Mouse (Mus musculus): ENCODE data around the gene Samd1.

The Samd1 gene

DNA sequence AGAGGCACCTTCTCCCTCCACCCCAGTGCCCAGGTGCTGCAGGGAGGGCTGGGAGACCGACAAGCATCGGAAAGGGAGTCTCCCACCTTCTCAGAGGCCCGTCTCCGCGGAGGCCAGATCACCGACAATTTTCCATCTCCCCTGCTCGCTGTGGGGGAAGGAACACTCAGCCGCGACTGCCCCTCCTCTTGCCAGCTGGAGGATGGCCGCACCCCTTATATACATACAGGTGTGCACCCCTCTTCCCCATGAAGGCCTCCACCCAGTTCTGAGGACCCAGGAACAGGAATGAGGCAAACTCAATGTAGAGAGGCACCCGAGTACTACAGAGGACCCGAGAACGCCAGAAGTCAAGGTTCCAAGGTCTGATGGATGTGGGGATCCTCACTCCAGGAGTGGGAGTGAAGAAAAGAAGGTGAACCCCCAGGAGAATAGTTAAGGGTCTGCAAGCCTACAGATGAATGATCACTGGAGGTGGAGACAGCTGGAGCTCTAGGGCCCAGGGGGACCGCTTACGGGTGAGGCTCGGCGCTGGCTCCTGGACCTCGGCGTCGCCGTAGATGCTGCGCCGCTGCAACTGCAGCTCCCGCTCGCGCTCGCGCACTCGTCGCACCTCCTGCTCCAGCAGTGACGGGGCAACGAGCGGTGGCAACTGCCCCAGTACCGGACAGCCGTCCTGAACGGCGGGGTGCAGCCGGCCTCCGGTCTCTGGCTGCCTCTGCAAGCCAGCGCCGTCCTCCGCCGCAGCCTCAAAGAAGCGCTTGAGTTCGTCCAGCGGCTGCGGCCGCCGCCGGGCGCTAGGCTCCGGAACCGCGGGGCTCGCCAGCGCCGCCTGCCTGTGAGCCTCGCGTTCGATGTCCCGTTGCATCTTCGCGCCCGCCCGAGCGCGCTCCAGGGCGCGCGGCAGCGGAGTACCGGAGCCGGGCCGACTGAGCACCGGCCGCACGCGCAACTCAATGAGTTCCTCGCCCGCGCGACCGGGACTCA lies 13.4 kb downstream of the Samd1 start:
- DNase-seq (ENCODE audit: extremely low read depth, insufficient read length, low spot score) = no peak

DNA sequence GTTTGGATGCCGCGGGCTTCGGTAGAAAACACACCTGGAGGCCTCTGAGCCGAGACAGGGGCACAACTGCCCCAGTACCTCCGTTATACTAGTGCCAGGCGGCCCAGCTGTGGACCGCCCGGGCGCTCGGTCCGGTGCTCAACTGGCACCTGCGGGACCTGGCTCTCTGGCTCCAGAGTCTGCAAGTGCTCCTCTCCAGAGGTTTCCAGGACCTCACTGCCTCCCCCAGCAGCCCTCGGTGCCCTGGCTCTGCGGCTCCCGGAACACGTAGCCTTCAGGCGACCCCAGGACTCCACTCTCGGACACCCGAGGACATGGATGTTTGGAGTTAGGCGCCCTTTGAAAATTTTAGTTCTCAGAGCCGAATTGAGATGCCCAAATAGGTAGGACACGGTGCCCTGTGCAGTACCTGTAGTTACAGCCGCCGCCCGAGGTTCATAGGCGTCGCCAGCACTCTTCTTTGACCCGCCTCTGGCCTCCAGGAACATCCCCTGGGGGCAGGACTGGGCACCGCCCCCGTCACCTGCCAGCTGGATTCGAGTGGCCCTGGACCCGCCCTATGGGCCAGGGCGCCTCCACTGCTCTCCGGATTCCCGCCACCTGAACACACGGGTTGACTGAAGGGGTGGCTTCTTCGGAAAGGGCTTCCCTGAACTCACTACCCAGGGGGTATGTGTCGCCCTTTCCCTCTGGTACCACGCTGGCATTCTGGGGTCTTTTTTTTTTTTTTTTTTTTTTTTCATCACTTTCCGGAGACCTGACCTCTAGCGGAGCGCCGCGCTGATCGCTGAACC lies 14.4 kb downstream of the Samd1 start, which contains the start of gene 2210011C24Rik:
2210011C24Rik (minus strand) TSS at position 467 of the 794 bp plus-strand sequence.
- DNase-seq (ENCODE audit: extremely low read depth, insufficient read length, low spot score) = no peak

DNA sequence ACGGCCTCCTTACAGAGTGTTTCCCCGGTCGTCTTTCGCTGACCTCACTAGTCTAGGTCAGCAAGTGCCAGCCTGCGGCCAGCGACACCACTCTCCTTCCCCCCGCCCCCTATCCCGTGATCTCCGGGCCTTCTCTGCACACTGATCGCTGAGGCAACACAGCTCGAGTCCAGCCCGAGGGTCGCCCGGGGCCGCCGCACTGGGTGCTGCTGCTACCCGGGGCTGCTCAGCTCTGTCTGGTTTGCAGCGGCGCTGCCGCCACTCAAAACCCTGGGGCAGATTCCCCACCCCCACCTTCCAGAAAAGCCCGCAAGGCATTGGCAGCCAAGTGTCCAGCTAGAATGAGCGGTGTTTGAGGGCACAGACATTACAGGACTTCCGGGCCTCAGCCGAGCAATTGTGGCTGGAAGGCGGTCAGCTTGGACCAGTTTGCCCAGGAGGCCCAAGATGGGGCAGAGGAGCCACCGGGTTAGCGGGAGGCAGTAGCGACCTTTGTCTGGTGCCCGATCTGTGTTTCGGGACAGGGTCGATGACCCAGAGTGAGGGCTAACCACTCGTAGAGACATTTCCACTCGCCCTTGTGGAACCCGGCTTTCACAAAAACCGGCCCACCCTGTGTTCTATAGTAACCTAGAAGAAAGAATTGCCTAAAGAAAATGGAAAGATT lies 15.2 kb downstream of the Samd1 start:
- DNase-seq (ENCODE audit: extremely low read depth, insufficient read length, low spot score) = no peak

DNA sequence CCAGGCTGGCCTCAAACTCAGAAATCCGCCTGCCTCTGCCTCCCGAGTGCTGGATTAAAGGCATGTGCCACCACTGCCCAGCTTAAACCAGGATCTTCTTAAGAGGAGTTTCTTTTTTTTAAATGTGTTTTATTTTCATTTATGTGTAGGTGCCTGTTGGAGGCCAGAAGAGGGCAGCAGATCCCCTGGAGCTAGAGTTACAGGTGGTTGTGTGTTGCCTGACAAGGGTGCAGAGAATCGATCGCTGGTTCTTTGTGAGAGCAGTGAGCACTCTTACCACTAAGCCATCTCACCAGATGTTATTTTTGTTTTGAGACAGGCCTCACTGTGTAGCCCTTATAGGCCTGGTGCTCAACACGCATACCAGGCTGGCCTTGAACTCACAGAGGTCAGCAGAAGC lies 18.4 kb downstream of the Samd1 start:
- no peak for DNase-seq (ENCODE audit: extremely low read depth, insufficient read length, low spot score)

DNA sequence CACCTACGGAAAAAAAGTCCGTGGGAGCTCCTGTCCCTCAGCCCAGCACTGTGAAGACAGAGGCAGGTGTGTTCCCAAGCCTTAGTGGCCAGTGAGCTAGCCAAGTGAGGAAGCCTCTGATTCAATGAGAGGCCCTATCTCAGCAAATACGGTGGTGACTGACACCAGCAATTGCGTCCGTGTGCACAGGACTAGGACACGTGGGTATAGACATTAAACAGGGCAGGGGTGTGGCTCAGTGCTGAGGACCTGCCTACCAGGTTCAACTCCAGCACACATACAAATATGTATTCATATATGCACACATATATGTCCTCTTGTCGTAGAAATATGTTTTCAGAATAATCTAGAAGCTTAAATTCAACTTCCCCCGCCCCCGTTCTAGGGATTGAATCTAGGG lies 22.3 kb downstream of the Samd1 start:
- DNase-seq (ENCODE audit: extremely low read depth, insufficient read length, low spot score) = no peak

DNA sequence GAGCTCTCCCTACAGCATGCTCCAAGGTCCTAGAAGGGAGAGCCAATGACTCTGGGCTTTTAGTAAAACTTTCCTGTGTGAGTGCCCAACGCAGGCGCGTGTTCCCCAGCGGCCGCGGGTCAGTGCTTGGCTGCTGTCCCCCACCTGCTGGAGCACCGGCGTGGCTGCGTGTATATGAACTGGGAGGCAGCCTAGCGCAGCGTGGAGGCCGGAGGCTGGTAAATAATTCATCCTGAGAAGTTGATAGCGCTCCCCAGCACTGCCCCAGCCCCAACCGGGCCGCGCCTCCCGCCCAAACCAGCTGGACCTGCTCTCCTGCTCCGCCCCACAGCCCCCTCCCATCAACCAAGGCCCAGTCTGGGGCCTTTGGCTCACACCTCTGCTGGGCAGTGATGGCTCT lies 23.6 kb downstream of the Samd1 start, which contains the start of gene Palm3:
Palm3 (plus strand) TSS at position 376 of the 400 bp plus-strand sequence.
- DNase-seq (ENCODE audit: extremely low read depth, insufficient read length, low spot score) = no peak

DNA sequence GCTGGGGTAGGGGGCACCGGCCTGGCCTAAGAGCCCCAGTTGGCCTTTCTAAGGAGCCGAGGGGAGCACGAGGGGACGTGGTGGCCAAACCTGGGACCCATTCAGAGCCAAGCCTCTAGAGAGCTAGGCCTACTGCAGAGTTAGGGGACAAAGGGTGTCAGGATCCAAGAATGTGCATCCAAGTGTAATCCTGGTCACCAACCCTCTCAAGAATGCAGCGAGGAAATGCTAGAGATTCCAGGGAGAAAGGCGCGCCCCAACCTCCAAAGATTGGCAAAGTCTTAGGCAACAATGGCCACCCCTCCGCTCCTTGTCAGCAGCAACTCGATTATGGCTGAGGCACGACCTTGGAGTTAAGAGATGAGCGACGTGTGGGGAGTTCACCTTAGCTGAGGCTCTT lies 24.1 kb downstream of the Samd1 start:
- peak; percentile 48 for DNase-seq (ENCODE audit: extremely low read depth, insufficient read length, low spot score)

DNA sequence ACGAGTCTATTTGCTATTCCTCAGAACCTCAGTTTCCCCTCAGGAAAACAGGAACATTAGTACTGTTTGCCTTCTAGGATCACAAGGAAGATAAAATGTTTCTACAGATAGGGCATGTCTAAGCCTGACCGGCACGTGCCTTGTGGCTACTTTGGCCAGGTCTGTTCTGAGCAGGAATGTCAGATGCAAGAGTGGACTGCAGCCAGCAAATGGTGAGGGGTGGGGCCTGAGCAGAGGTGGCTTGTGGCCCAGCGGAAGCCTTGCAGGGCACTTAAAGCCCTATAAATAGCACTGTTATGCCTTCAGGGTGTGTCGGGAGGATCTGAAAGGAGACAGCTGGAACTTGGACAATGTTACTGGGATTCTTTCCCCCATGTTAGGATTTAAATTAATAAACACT lies 25.6 kb downstream of the Samd1 start:
- peak; percentile 84 for DNase-seq (ENCODE audit: extremely low read depth, insufficient read length, low spot score)

DNA sequence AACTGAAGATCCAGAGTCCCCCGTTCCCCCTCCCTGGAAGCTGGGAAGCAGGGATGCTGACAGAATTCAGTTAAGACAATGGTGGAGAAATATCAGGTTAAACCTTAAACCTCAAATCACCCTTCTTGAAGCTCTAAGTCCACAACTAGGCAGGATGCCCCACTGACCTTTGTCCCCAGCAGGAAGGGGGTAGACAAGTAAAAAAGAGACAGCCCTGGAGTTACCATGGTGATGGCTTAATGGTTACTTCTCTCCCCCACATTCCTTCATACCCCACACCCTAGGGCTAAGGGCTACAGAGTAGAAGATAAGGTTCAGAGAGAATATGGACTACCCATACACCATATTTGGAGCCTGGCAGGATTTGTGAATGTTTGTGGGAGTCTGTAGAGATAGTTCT lies 26.2 kb downstream of the Samd1 start:
- no peak for DNase-seq (ENCODE audit: extremely low read depth, insufficient read length, low spot score)

DNA sequence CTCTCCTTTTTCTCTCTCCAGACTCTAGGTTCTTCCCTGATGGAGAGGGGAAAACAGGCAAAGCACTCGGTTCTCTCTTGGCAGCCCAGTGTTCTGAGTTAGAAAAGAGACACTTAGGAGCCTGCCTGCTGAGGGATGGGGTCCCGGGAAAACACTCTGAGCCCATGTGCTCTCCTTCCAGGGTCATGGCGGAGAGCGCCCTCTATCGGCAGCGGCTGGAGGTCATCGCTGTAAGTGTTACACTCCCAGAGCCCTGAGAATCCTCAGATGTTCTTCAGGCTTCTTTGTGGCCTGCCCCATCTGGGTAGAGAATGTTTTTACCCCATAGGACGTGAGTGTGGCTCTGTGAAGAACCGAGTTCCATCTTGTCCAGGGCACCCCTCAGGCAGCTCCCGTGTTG lies 26.7 kb downstream of the Samd1 start:
- DNase-seq (ENCODE audit: extremely low read depth, insufficient read length, low spot score) = no peak

DNA sequence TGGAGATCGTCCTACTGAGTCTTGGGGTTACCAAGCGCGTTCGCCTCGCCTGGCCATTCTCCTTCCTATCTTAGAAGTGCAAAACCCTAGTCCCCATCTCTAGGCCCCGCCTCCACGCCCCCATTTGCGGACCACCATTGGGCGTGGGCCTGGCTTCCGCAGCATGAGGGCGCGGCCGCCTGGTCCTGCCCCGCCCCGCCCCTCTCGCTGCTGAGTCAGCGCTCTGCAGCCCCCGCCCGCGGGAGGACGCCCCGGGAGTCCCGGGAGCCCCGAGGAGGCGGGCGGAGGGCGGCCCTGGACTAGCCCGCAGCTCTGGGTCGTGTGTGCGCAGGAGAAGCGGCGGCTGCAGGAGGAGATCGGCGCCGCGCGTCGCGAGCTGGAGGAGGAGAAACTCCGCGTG lies 28.4 kb downstream of the Samd1 start:
- DNase-seq (ENCODE audit: extremely low read depth, insufficient read length, low spot score) = no peak

DNA sequence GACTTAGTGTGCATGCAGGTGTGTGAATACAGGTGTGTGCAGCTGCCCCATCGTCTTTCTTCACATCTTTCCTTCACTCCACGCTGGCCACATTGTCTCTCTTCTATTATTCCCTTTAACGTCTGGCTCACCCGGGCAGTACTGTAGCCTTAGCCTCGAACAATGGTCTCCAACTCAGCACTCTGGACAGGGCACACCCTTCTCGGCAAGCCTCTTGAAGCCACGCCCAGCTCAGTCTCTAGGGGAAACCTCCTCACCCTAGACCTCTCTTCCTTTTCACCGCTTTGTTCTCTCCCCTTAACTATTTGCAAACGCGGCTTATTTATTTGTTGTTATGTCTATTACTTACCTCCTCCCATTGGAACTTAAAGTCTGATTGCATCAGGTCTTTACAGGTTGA lies 30.0 kb downstream of the Samd1 start:
- DNase-seq (ENCODE audit: extremely low read depth, insufficient read length, low spot score) = no peak

DNA sequence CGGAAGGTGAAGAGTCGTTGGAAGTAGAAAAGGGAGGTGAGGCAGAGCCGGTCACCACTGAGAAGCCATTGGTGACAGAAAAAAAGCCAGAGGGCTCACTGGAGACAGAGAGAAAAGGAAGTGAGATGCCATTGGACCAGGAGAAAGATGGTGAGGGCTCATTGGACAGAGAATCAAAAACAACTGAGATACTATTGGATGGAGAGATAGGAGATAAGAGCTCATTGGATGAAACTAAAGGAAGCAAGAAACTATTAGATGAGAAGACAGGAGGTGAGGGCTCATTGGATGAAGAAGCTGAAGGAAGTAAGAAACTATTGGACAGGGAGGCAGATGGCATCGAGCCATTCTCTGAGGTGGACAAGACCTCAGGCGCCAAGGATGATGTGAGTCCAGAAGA lies 31.8 kb downstream of the Samd1 start:
- DNase-seq (ENCODE audit: extremely low read depth, insufficient read length, low spot score) = no peak

DNA sequence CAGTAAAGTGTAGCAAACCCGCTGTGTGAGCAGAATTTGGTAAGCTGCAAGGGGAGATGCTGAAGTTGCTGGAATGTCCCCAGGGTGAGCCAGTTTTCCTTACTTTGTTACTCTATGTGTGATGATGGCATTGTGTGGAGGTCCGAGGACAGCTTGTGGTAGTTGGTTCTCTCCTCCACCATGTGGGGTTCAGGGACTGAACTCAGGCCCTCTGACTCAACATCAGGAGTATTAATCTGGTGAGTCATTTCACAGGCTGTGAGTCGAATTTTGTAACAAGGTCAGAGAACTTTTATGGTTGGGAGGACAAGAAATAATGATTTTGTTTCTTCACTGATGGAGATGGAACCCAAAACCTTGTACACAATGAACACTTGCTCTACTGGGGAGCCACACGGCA lies 35.3 kb downstream of the Samd1 start:
- DNase-seq (ENCODE audit: extremely low read depth, insufficient read length, low spot score) = peak; percentile 58

DNA sequence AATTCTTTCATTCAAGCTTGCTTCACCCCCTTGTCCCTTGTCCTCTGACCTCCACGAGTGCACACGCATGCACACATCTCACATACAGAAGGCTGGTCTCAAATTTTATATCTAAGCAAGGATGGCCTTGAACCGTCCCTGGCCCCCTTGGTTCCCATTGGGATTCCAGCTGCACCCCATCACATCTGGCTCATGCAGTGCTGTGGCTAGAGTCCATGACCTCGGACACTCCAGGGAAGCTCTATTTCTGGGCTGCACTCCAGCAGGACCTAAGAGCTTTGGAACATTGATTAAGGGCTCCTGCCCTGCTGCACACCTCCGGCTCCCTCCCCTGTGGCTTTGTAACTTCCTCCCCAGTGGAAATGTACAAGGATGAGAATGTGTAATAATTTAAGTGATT lies 40.5 kb downstream of the Samd1 start:
- no peak for DNase-seq (ENCODE audit: extremely low read depth, insufficient read length, low spot score)

DNA sequence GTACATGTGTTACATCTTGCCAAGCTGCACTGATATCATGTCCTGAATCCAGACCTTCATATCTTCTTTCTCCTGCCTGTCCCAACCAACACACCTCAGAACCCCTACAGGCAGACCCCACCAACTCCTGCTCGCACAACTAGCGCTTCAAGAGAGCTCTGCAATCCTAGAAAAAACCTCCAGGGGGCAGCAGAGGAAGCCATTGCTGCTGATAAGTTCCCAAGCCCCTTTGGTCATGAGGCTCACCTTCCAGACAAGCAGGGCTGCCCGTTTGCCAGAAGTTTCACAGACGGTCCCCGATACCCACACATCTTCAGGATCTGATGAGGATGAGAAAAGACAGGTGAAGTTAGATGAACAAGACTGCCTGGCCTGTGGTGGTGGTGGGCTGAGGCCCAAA lies 41.6 kb downstream of the Samd1 start:
- DNase-seq (ENCODE audit: extremely low read depth, insufficient read length, low spot score) = no peak

DNA sequence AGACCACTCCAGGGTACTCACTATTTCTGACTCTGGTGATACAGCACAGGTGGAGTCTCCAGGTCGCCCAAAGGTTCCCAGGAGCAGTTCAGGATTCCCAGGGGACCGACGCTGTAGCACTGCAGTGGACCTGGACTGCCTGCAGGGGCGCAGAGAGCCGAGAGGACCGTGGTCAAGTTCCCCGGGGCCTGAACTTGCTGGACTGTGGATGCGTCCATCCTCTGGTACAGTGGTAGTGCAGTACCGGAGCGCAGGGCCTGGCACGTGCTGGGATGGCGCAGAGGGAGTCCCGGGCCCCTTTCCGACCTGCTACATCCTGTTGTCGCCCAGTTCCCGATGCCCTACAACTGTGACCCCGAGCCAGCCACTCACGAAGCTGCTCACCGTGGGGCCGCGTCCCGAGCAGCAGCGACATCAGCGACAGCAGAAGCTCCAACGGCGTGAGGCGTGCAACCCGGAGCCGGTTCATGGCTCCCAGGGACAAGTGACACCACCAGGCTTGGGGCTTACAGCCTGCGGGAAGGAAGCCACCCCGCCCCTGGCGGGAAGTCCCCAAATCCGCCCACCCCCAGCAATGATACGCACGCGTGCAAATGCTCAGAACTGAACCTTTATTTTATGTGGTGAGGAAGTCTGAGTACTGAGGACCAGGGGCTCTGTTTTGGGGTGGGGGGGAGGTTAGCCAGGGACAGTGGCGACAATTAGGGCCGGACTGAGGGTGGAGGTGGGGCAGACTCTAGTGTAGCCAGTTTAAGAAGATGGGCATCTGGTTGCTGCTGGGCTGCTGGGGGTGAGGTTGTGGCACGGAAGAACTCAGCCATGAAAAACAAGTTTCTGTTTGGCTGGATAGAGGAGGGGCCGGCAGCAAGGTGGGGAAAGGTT lies 44.8 kb downstream of the Samd1 start, which contains the start of gene Il27ra:
Il27ra (minus strand) TSS at position 524 of the 882 bp plus-strand sequence.
- DNase-seq (ENCODE audit: extremely low read depth, insufficient read length, low spot score) = no peak

DNA sequence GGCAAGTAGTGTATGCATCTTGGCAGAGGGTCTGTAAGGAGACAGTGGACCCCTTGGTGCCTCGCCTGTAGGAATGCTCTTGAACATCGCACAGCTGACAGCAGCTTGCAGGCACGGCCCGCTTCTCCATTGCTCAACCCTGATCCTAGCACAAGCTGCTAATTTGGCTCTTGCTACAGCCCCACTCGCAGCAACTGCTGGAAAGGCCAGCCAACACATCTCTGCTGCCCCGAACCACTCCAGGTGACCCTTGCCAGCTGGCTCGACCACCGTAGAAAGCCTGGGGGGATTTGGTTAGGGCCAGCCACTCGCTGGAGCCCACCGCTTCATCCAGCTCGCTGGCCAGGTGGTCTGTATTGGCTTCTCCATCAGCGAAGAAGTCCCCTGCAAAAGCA lies 45.5 kb downstream of the Samd1 start:
- DNase-seq (ENCODE audit: extremely low read depth, insufficient read length, low spot score) = no peak

DNA sequence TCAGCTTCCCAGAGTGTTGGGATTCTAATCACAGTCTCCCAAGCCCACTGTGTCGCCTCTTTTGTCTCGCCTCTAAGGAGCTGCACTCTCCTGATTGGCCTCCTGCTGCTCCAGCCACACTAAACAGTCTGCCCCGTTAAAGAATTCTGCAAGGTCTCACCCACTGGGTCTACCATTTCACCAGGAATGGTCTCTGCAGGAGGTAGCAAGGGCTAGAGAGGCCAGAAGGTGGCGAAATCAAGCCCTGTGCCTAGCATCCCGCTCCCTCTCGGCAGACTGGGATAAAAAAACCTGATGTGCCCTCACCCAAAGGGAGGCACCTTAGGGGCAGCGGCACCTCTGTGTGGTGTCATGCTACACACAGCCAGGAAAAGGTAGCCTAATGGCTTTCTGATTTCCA lies 46.6 kb downstream of the Samd1 start:
- no peak for DNase-seq (ENCODE audit: extremely low read depth, insufficient read length, low spot score)

DNA sequence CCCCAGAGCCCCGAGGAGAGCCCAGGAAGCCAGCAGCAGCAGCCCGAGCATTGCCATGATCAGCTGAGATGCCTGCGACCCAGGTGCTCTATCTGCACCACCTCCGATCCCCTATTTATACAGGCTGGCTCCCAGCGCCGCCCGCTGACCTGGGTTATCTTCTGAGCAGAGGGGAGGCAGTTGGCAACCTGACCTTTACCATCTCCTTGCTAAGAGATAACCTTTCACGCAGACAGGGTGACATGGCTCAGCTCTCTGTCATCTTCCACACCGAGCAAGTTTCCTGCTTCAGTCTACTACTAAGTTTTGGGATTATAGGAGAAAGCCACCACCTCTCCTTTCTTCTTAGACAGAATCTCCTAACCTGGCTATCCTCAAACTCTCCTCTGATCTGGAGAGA lies 47.4 kb downstream of the Samd1 start, which contains the start of gene Rln3:
Rln3 (minus strand) TSS at position 101 of the 400 bp plus-strand sequence.
- no peak for DNase-seq (ENCODE audit: extremely low read depth, insufficient read length, low spot score)

Measured in 3134 (cell line).